Mouse (Mus musculus): ENCODE measurements around the gene Fkbp10. TPM values are rescaled to one million over a fixed set of nuclear protein-coding genes. Genes with fewer than 3 reads are reported as not detected.
A peak's percentile ranks its signal among the peaks of the same experiment; 100 is the strongest.

Gene Fkbp10
- polyA plus RNA-seq, 1 experiment from 2014 or later, result 0.10 TPM

- ChIA-PET POLR2A (no interaction called here), CTCF (no interaction called here)
- no peaks in the 10 kb centered on the region for H3K27me3 ChIP-seq
- DNase-seq (ENCODE audit: low read depth, low spot score) (no peak), ATAC-seq (no peak)
- in situ Hi-C loops (cut with MboI; ENCODE audit: low pct_unique_long_range_greater_than_20kb), result loop anchor here (5.0 kb wide), 2 partner anchors 39 to 109 kb away; partner anchors contain the start of gene Hap1
- no peak for TF ChIP-seq CTCF (IDR thresholded peaks at IDR 0.05)
Measured at GRCm38 (mm10) chr11:100465833-100466232, 50.3 kb downstream of the Fkbp10 start.

DNA sequence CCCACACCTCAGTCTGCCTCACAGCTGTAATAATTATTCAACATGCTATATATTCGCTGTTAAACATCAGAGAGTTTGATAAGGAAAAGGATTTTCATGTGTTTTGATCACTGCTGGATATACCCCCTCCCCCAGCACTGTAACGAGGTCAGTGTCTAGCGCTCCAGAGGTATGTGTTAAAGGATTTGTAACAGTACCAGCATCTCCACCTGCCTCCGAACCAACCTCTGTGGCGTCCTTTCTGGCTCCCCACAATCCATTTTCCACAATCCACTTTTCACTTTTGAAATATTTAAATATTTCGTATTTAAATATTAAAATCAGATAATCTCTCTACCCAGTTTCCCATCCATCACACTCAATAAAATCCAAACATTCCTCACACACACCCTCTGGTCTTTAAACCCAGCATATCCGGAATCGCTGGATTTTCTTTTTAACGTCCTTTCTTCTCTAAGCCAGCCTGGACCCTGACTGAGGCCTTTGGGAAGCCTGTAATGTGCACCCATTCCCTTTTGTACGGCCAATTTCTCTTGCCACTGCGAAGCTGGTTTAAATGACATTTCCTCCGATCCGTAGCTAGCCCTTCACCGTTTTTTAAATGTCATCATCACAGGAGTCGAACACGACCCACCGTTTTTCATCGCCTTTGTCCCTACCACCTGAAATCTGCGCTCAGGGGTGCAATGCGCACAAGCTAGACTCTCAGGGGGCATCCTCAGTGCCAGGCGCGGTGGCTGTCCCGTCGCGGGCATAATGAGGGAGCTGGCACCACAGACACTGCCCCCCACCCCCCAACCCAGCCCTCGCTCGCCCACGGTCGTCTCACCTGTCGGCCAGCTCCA, 56.1 kb downstream of the Fkbp10 start:
- POLR2A ChIA-PET, result interaction anchor here (0.6 to 1.2 kb wide), 4 partner anchors 10 to 484 kb away, joined by 3 to 5 read pairs (median 4); partner anchors contain the start of genes Klhl10 and Nt5c3b
- DNase-seq (ENCODE audit: low read depth, low spot score) (no peak), ATAC-seq (no peak)
- in situ Hi-C loops (cut with MboI; ENCODE audit: low pct_unique_long_range_greater_than_20kb), result no loop called here
- H3K27me3 ChIP-seq, result no peaks in the 10 kb centered on the region
- CTCF ChIA-PET, result interaction anchor here (1.2 to 1.6 kb wide), 4 partner anchors 9 to 46 kb away, joined by 3 to 4 read pairs (median 4); no protein-coding TSS in a partner anchor
- TF ChIP-seq CTCF (IDR thresholded peaks at IDR 0.05), result no peak

- DNase-seq (ENCODE audit: low read depth, low spot score) (peak; percentile 73), ATAC-seq (peak; percentile 52)
- H3K27me3 ChIP-seq, result no peaks in the 10 kb centered on the region
- ChIA-PET POLR2A (interaction anchor here (0.7 to 1.2 kb wide), 3 partner anchors 11 to 41 kb away, joined by 3 to 5 read pairs (median 4); partner anchors contain the start of genes Klhl10 and Nt5c3b), CTCF (interaction anchor here (0.7 to 1.6 kb wide), 5 partner anchors 9 to 46 kb away, joined by 3 to 4 read pairs (median 3); no protein-coding TSS in a partner anchor)
- in situ Hi-C loops (cut with MboI; ENCODE audit: low pct_unique_long_range_greater_than_20kb), result no loop called here
- peak; percentile 98 for TF ChIP-seq CTCF (IDR thresholded peaks at IDR 0.05)
Measured at GRCm38 (mm10) chr11:100472197-100472934, 56.9 kb downstream of the Fkbp10 start, which contains the start of gene Klhl11. TSS of gene Klhl11 (minus strand) at chr11:100472741.

DNA sequence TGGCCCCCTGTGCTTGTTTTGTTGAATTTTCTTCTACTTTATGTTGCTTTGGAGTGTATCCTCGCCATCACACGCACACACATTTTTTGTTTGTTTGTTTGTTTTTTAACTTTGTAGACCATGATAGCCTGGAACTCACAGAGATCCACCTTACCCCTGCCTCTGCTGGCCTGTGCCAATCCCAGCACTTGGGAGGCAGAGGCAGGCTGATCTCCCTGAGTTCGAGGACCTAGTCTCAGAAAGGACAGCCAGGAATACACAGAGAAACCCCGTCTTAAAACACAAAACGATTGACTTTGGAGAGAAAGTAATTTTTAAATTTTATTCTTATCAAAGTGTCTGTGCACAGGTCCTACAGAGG, 57.4 kb downstream of the Fkbp10 start:
- ATAC-seq (peak; percentile 14), DNase-seq (ENCODE audit: low read depth, low spot score) (no peak)
- CTCF ChIA-PET, result interaction anchor here (1.3 to 1.6 kb wide), 2 partner anchors 8 to 27 kb away, joined by 3 to 4 read pairs; no protein-coding TSS in a partner anchor
- H3K27me3 ChIP-seq, result no peaks in the 10 kb centered on the region
- POLR2A ChIA-PET, result no interaction called here
- TF ChIP-seq CTCF (IDR thresholded peaks at IDR 0.05), result no peak
- in situ Hi-C loops (cut with MboI; ENCODE audit: low pct_unique_long_range_greater_than_20kb), result no loop called here

Other genes with a start within 250 kb of the Fkbp10 start
- gene Krt9, start 222.5 kb upstream of the Fkbp10 start, polyA plus RNA-seq (2021), result not detected
- gene Krt14, start 208.1 kb upstream of the Fkbp10 start, polyA plus RNA-seq (2021), result not detected
- gene Krt16, start 166.8 kb upstream of the Fkbp10 start, polyA plus RNA-seq (2021), result not detected
- gene Krt17, start 154.7 kb upstream of the Fkbp10 start, polyA plus RNA-seq (2021), result 0.10 TPM
- 0.08 TPM for gene Krt42, start 145.8 kb upstream of the Fkbp10 start, polyA plus RNA-seq (2021)
- 674 TPM for gene Eif1, start 95.8 kb upstream of the Fkbp10 start, polyA plus RNA-seq (2021)
- not detected for gene Gast, start 81.3 kb upstream of the Fkbp10 start, polyA plus RNA-seq (2021)
- gene Hap1, start 59.6 kb upstream of the Fkbp10 start, polyA plus RNA-seq (2021), result 23.9 TPM
- gene Jup, start 17.9 kb upstream of the Fkbp10 start, polyA plus RNA-seq (2021), result 71.6 TPM
- gene P3h4, start 861 bp upstream of the Fkbp10 start, polyA plus RNA-seq (2021), result 29.1 TPM
- gene Nt5c3b, start 26.1 kb downstream of the Fkbp10 start, polyA plus RNA-seq (2021), result 59.8 TPM
- 0.44 TPM for gene Klhl10, start 26.2 kb downstream of the Fkbp10 start, polyA plus RNA-seq (2021)
- gene Klhl11, start 57.0 kb downstream of the Fkbp10 start, polyA plus RNA-seq (2021), result 10.9 TPM
- gene Acly, start 112.3 kb downstream of the Fkbp10 start, polyA plus RNA-seq (2021), result 162 TPM
- gene Ttc25, start 129.9 kb downstream of the Fkbp10 start, polyA plus RNA-seq (2021), result 2.2 TPM
- 17.9 TPM for gene Cnp, start 159.2 kb downstream of the Fkbp10 start, polyA plus RNA-seq (2021)
- 36.5 TPM for gene Nkiras2, start 203.5 kb downstream of the Fkbp10 start, polyA plus RNA-seq (2021)
- gene Dnajc7, start 204.5 kb downstream of the Fkbp10 start, polyA plus RNA-seq (2021), result 268 TPM